Mouse (Mus musculus) lung, embryonic 14.5 days (tissue): ENCODE results near the gene Igsf11. TPM values are rescaled to one million over a fixed set of nuclear protein-coding genes. Genes with fewer than 3 reads are reported as not detected.
"Not testable (repeated sequence)": the region's sequence is repeated elsewhere in the genome, so short reads cannot be mapped to it uniquely, and the experiment has no call there.

ENCODE experiments used
- ATAC-seq: fragments of 200-750 bp; cut with Nextera tagmentation; 2 replicates; pipeline ENCODE4 v1.8.0; 2017; ENCODE audit warnings: mild to moderate bottlenecking, moderate TSS enrichment, moderate library complexity; ENCODE audit not compliant: insufficient read depth
- DNase-seq: peaks from one replicate; pipeline ENCODE4 v3.0.0-alpha.2; 2015
- H3K27ac ChIP-seq: fragments of 300-500 bp; sonication (generic); 2 replicates; pipeline ENCODE4 v1.5.1; 2014; ENCODE audit warnings: low read depth, mild to moderate bottlenecking, moderate library complexity
- H3K27me3 ChIP-seq: fragments of 300-500 bp; sonication (generic); 2 replicates; pipeline ENCODE4 v1.6.1; 2014; ENCODE audit warnings: low read length, control low read depth; ENCODE audit not compliant: insufficient read depth
- H3K36me3 ChIP-seq: fragments of 300-500 bp; sonication (generic); 2 replicates; pipeline ENCODE4 v1.6.1; 2014; ENCODE audit warnings: control low read depth; ENCODE audit not compliant: insufficient read depth
- H3K4me1 ChIP-seq: fragments of 300-500 bp; sonication (generic); 2 replicates; pipeline ENCODE4 v1.6.1; 2014; ENCODE audit warnings: antibody characterized with exemption, control low read depth; ENCODE audit not compliant: insufficient read depth
- H3K4me2 ChIP-seq: fragments of 300-500 bp; sonication (generic); 2 replicates; pipeline ENCODE4 v1.6.1; 2014; ENCODE audit warnings: mild to moderate bottlenecking
- H3K4me3 ChIP-seq: fragments of 300-500 bp; sonication (generic); 2 replicates; pipeline ENCODE4 v1.5.1; 2014; ENCODE audit warnings: low read depth, low read length
- H3K9ac ChIP-seq: fragments of 300-500 bp; sonication (generic); 2 replicates; pipeline ENCODE4 v1.6.1; 2014
- H3K9me3 ChIP-seq: fragments of 300-500 bp; sonication (generic); 2 replicates; pipeline ENCODE4 v1.6.1; 2016; ENCODE audit warnings: low read depth, low read length, control low read depth
- CTCF ChIP-seq: IDR thresholded peaks from 2 replicates; pipeline ENCODE4 v1.5.1; 2016; ENCODE audit warnings: antibody characterized with exemption, low read depth
- WGBS: fragments of 180-500 bp; shearing (Covaris S2); extraction: QIAGEN DNeasy Blood & Tissue Kit; methylation state at CpG from one replicate; pipeline ENCODE4 v1.1.7; 2014; 5-methylcytosine and 5-hydroxymethylcytosine counted together
- polyA plus RNA-seq: library from polyadenylated mRNA; unstranded; fragments of >200 nt; fragmentation: Nextera tagmentation; extraction: Ambion mirVana; gene quantifications from 2 replicates; pipeline ENCODE4 v1.2.1, GENCODE M21; 2014

The Igsf11 gene
- polyA plus RNA-seq, 1 experiment from 2014 or later = 0.12 TPM

DNA sequence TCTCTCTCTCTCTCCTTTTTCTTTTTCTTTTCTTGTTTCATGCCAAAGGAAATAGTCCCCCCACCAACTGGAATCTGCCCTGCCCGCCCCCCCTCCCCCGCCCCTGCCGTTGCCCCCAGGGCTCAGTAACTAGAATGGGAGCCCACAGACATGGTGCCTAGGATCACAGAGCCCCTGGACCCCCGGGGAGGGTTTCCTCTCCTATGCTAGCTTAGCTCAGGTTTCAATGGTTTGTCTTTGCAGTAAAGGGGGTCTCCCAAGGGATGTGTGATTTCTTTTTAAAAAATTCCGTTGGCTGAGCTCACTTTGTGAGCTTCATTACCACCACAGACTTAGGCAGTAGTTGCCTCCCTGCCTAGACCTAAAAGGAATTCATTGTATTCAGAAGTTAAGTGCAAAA is 89.6 kb downstream of the Igsf11 start:
- no peaks in the 10 kb centered on the region for H3K9me3 ChIP-seq
- no peak for TF ChIP-seq CTCF
- no peak overlapping the region for H3K27ac ChIP-seq
- no peaks in the 10 kb centered on the region for H3K36me3 ChIP-seq
- no peak for ATAC-seq
- H3K27me3 ChIP-seq = no peaks in the 10 kb centered on the region
- no peak overlapping the region for H3K4me3 ChIP-seq
- no peak for DNase-seq
- no peaks in the 10 kb centered on the region for H3K4me1 ChIP-seq
- 29% methylated on average over 5 of the region's 5 CpGs for WGBS
- no peak overlapping the region for H3K9ac ChIP-seq
- H3K4me2 ChIP-seq = no peak overlapping the region

- DNase-seq = no peak
- ATAC-seq = no peak
- H3K27ac ChIP-seq = no peak overlapping the region
- no peaks in the 10 kb centered on the region for H3K27me3 ChIP-seq
- WGBS = 41% methylated on average over 12 of the region's 12 CpGs
- no peaks in the 10 kb centered on the region for H3K4me1 ChIP-seq
- no peak overlapping the region for H3K9ac ChIP-seq
- TF ChIP-seq CTCF = no peak
- no peaks in the 10 kb centered on the region for H3K9me3 ChIP-seq
- no peaks in the 10 kb centered on the region for H3K36me3 ChIP-seq
- no peak overlapping the region for H3K4me3 ChIP-seq
- H3K4me2 ChIP-seq = no peak overlapping the region
Measured at GRCm38 (mm10) chr16:38982508-38983236, 90.2 kb downstream of the Igsf11 start.

- H3K4me3 ChIP-seq, H3K4me2 ChIP-seq, H3K4me1 ChIP-seq, H3K27ac ChIP-seq, H3K27me3 ChIP-seq, DNase-seq, H3K9ac ChIP-seq, H3K36me3 ChIP-seq, H3K9me3 ChIP-seq, ATAC-seq: not testable (repeated sequence)
- TF ChIP-seq CTCF = 0 out of 2 replicates have a peak, but pooled peaks have one; percentile 11
- 65% methylated on average over 3 of the region's 3 CpGs for WGBS
Measured at GRCm38 (mm10) chr16:38983850-38984249, 91.4 kb downstream of the Igsf11 start.

GRCm38 (mm10) chr16:38985411-38985810 is 92.9 kb downstream of the Igsf11 start:
- Histone ChIP-seq H3K4me2 (no peak overlapping the region), H3K4me3 (no peak overlapping the region), H3K4me1 (no peaks in the 10 kb centered on the region), H3K9me3 (no peaks in the 10 kb centered on the region), H3K27ac (no peak overlapping the region), H3K36me3 (no peaks in the 10 kb centered on the region), H3K27me3 (no peaks in the 10 kb centered on the region), H3K9ac (no peak overlapping the region)
- DNase-seq (peak; percentile 2), ATAC-seq (no peak)
- TF ChIP-seq CTCF = no peak
- WGBS = 37% methylated on average over 3 of the region's 3 CpGs

DNA sequence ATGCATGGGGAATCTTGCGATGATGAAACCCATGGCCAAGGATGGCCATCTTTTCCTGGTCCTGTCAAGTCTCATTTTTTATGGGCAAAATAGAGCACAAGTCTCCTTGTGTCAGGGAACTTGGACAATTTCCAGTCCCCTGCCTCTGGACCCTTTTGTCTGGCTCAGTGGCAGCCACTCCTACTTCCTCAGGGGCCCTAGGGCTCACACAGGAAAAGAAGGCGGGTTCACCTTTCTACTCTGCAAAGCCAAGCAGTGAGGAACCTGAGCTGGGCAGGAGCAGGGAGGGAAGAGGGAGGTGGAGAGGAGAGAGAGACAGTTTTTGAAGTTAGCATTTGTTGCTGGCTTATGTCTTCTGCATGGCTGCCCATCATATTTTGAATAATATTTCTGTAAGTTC is 93.9 kb downstream of the Igsf11 start:
- Histone ChIP-seq H3K27me3 (no peaks in the 10 kb centered on the region), H3K4me1 (no peaks in the 10 kb centered on the region), H3K4me2 (no peak overlapping the region), H3K9me3 (no peaks in the 10 kb centered on the region), H3K4me3 (no peak overlapping the region), H3K9ac (no peak overlapping the region), H3K27ac (no peak overlapping the region), H3K36me3 (no peaks in the 10 kb centered on the region)
- 55% methylated on average over 2 of the region's 2 CpGs for WGBS
- no peak for ATAC-seq
- peak; percentile 41 for DNase-seq
- TF ChIP-seq CTCF = no peak

- Histone ChIP-seq H3K27me3 (no peaks in the 10 kb centered on the region), H3K36me3 (no peaks in the 10 kb centered on the region), H3K9me3 (no peaks in the 10 kb centered on the region), H3K4me2 (no peak overlapping the region), H3K9ac (no peak overlapping the region), H3K27ac (no peak overlapping the region), H3K4me1 (no peaks in the 10 kb centered on the region), H3K4me3 (no peak overlapping the region)
- no peak for ATAC-seq
- no peak for DNase-seq
- 78% methylated on average over 7 of the region's 7 CpGs for WGBS
- TF ChIP-seq CTCF = no peak
Measured at GRCm38 (mm10) chr16:38993711-38994110, 101.2 kb downstream of the Igsf11 start.

DNA sequence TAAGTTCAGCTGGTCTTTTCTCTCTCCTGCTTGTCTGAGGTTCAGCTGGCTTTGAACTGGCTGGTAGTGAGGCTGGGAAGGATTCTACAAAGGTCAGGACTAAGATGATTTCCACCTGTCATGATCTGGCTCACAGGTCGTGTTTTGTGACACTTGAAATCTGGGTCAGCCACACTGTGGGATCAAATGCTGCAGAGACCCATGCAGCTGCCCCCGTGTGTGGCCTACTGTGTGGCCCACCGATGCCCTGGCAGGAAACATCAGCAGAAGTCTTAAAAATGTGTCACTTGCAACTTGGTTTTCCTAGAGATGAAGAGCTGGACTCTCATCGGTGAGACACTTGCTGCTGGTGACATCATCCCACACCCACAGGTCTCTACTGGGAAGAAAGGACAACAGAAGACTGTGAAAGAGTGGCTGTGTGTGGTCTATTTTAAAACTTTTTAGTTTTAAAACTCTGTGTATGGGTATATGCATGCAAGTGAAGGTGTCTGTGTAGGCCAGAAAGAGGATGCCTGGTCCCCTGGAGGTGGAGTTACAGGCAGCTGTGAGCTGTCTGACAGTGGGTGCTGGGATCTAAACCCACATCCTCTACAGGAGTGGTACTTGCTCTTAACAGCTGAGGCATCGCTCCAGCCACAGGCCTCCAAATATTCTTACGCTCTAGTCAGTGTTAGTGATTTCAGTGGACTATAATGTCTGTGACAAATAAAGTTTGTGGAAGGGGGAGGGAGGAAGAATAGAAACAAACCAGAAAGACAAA is 106.2 kb downstream of the Igsf11 start:
- no peaks in the 10 kb centered on the region for H3K27me3 ChIP-seq
- WGBS = 62% methylated on average over 6 of the region's 6 CpGs

More for the DNA sequence above, 106.2 kb downstream of the Igsf11 start:
- H3K4me3 ChIP-seq = no peak overlapping the region
- no peak overlapping the region for H3K27ac ChIP-seq
- H3K4me1 ChIP-seq = no peaks in the 10 kb centered on the region
- H3K4me2 ChIP-seq = no peak overlapping the region
- H3K36me3 ChIP-seq = no peaks in the 10 kb centered on the region
- TF ChIP-seq CTCF = no peak
- no peaks in the 10 kb centered on the region for H3K9me3 ChIP-seq
- DNase-seq = no peak
- H3K9ac ChIP-seq = no peak overlapping the region
- no peak for ATAC-seq
